Comparison of ENCODE assay signal across 11 mouse cellular contexts in genomic region chr2:130838131-130838530, GRCm38 (mm10).
A peak's percentile ranks its signal among the peaks of the same experiment; 100 is the strongest.
DNase-seq lines count a peak whose midpoint lies in the region; ATAC-seq and TF ChIP-seq lines count a peak whose summit lies in the region.
"Had no signal": no experiment of that assay in that cellular context is flagged by ENCODE, and none has a peak within 500 bp of the region (broad histone marks: within the 10 kb centered on the region; RNA-seq: fewer than 3 reads in every experiment).

No protein-coding gene starts in this region.

- no peak overlapping the region for H3K4me3 ChIP-seq in kidney, adult 2 months (ENCODE audit: insufficient read depth, low read depth, low read length)
- H3K4me3 ChIP-seq in hindbrain, embryonic 13.5 days = peak overlapping the region; percentile 97
- peak overlapping the region; percentile 93 for H3K4me3 ChIP-seq in midbrain, embryonic 15.5 days

- peaks cover 6% of the 10 kb centered on the region; the same call in 1 of the 2 replicates for H3K4me1 ChIP-seq in kidney, adult 2 months (ENCODE audit: control insufficient read depth, insufficient read depth, low read length)
- H3K4me1 ChIP-seq in hindbrain, embryonic 13.5 days (replicated peaks) = peaks cover 43% of the 10 kb centered on the region
- H3K4me1 ChIP-seq in midbrain, embryonic 15.5 days = peaks cover 39% of the 10 kb centered on the region

- peak overlapping the region; percentile 20; the same call in 1 of the 2 replicates for H3K27ac ChIP-seq in kidney, adult 2 months (ENCODE audit: insufficient read depth, low read depth, low read length)
- H3K27ac ChIP-seq in hindbrain, embryonic 13.5 days = no peak overlapping the region
- H3K27ac ChIP-seq in midbrain, embryonic 15.5 days = peak overlapping the region; percentile 98; the same call in 1 of the 2 replicates

- ATAC-seq in hindbrain, embryonic 13.5 days (ENCODE audit: low FRiP score) = no peak
- no peak for ATAC-seq in midbrain, embryonic 15.5 days (replicated peaks)

- no peak for TF ChIP-seq CTCF in kidney, adult 2 months (conservative IDR thresholded peaks at IDR 0.05; ENCODE audit: insufficient read depth, insufficient read length, low read depth, low read length)

- 40% methylated on average over 1 of the region's 1 CpGs for WGBS in kidney, adult 2 months
- WGBS in hindbrain, embryonic 13.5 days = 83% methylated on average over 1 of the region's 1 CpGs
- 70% methylated on average over 1 of the region's 1 CpGs for WGBS in midbrain, embryonic 15.5 days

- no peaks in the 10 kb centered on the region for H3K27me3 ChIP-seq in kidney, adult 2 months (replicated peaks; ENCODE audit: control insufficient read depth, insufficient read depth, low read length)
- no peaks in the 10 kb centered on the region for H3K27me3 ChIP-seq in hindbrain, embryonic 13.5 days
- H3K27me3 ChIP-seq in midbrain, embryonic 15.5 days (replicated peaks) = no peaks in the 10 kb centered on the region

- peak; percentile 69 for DNase-seq in kidney, adult 2 months
- no peak for DNase-seq in kidney, postnatal 10 days
- DNase-seq in cerebellum, postnatal 14 days = peak; percentile 18 to 43
- DNase-seq in gastrocnemius, adult 18-20 months (ENCODE audit: low spot score) = no peak
- DNase-seq in adrenal gland, postnatal 36 days = no peak
- DNase-seq in thymus, postnatal 4 days = no peak
- DNase-seq: lung, postnatal 14 days; thymus, postnatal 25 days had no signal

- no peaks in the 10 kb centered on the region for H3K9me3 ChIP-seq in hindbrain, embryonic 13.5 days
- H3K9me3 ChIP-seq in midbrain, embryonic 15.5 days = no peaks in the 10 kb centered on the region
- H3K9me3 ChIP-seq: G1E had no signal

- no peaks in the 10 kb centered on the region for H3K36me3 ChIP-seq in kidney, adult 2 months (ENCODE audit: control insufficient read depth, insufficient read depth, low read length)
- peaks cover 26% of the 10 kb centered on the region for H3K36me3 ChIP-seq in hindbrain, embryonic 13.5 days
- no peaks in the 10 kb centered on the region for H3K36me3 ChIP-seq in midbrain, embryonic 15.5 days (replicated peaks)

- peak overlapping the region; percentile 70 for H3K4me2 ChIP-seq in hindbrain, embryonic 13.5 days
- H3K4me2 ChIP-seq in midbrain, embryonic 15.5 days = peak overlapping the region; percentile 61

- peak overlapping the region; percentile 99 for H3K9ac ChIP-seq in hindbrain, embryonic 13.5 days
- H3K9ac ChIP-seq in midbrain, embryonic 15.5 days = peak overlapping the region; percentile 98; the same call in 1 of the 2 replicates

- no peak for TF ChIP-seq POLR2A in kidney, adult 2 months (IDR thresholded peaks at IDR 0.05; ENCODE audit: low read depth, low read length)

Comparison
In these comparisons a context has a peak if more than half of its experiments do, and no peak if none do; other contexts are left out.
1. DNase-seq: peak in kidney, adult 2 months (single experiment) and cerebellum, postnatal 14 days (2 of 2); none in kidney, postnatal 10 days (single experiment), gastrocnemius, adult 18-20 months (single experiment), adrenal gland, postnatal 36 days (0 of 2) and thymus, postnatal 4 days (single experiment).